Mouse (Mus musculus) induced T-regulatory cell, adult 2 months (primary cell): ENCODE data around the gene Ces1b.
A peak's percentile ranks its signal among the peaks of the same experiment; 100 is the strongest.

Experiments
- DNase-seq: peaks from one replicate; pipeline ENCODE4 v3.0.0-alpha.2; 2012; ENCODE audit warnings: low read depth

Ces1b gene

GRCm38 (mm10) chr8:93010286-93010685 is 69.5 kb downstream of the Ces1b start:
- DNase-seq, result peak; percentile 43
